Mouse (Mus musculus) C2C12 (cell line): ENCODE measurements around the gene Isyna1.

ENCODE experiments used
- CEBPB ChIP-seq: IDR thresholded peaks from one replicate; pipeline ENCODE4 v1.6.1; 2011; ENCODE audit warnings: low read depth, mild to moderate bottlenecking, control low read depth, moderate library complexity
- CTCF ChIP-seq: IDR thresholded peaks from one replicate; pipeline ENCODE4 v1.5.1; 2011; ENCODE audit not compliant: control insufficient read depth, insufficient read depth, insufficient read length
- FOSL1 ChIP-seq: IDR thresholded peaks from one replicate; pipeline ENCODE4 v1.8.0; 2011; ENCODE audit warnings: mild to moderate bottlenecking, low read length; ENCODE audit not compliant: poor library complexity, insufficient read depth, severe bottlenecking
- MAX ChIP-seq: IDR thresholded peaks from one replicate; pipeline ENCODE4 v1.6.1; 2011; ENCODE audit warnings: mild to moderate bottlenecking, control low read depth
- MYOD1 ChIP-seq: IDR thresholded peaks from one replicate; pipeline ENCODE4 v1.6.1; 2011; ENCODE audit warnings: low read depth; ENCODE audit not compliant: control insufficient read depth, insufficient read length
- MYOG ChIP-seq: IDR thresholded peaks from one replicate; pipeline ENCODE4 v1.6.1; 2011; ENCODE audit not compliant: control insufficient read depth, insufficient read length; ENCODE audit errors: extremely low read depth
- USF1 ChIP-seq: IDR thresholded peaks from one replicate; pipeline ENCODE4 v1.6.1; 2011; ENCODE audit warnings: low read depth, mild to moderate bottlenecking, control low read depth, moderate library complexity

DNA sequence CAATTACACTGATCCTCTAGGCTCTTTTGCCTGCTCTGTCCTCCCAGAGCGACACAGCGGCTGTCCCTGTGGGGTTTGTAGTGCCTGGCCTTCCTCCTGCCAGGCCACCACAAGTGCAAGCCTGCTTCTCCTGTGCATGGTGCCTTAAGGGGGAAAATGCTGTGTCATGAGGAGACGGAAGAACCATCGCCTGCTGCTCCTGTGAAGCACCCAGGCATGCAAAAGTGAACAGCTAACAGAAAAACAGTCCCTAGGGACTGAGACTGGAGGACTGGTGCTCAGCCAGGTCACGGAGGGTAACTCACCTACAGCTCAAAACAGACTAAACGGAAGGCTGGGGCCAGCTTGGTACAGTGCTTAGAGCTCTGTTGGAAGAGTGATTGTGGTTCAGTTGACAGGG, 41.4 kb downstream of the Isyna1 start:
- TF ChIP-seq CTCF (no peak), FOSL1 (no peak), CEBPB (no peak), USF1 (no peak), MAX (no peak), MYOG (no peak), MYOD1 (no peak)
